Mouse (Mus musculus): ENCODE data around the gene Gm28305. TPM values are rescaled to one million over a fixed set of nuclear protein-coding genes. Genes with fewer than 3 reads are reported as not detected.
A peak's percentile ranks its signal among the peaks of the same experiment; 100 is the strongest.

The Gm28305 gene
- polyA plus RNA-seq, 1 experiment, result not detected

DNA sequence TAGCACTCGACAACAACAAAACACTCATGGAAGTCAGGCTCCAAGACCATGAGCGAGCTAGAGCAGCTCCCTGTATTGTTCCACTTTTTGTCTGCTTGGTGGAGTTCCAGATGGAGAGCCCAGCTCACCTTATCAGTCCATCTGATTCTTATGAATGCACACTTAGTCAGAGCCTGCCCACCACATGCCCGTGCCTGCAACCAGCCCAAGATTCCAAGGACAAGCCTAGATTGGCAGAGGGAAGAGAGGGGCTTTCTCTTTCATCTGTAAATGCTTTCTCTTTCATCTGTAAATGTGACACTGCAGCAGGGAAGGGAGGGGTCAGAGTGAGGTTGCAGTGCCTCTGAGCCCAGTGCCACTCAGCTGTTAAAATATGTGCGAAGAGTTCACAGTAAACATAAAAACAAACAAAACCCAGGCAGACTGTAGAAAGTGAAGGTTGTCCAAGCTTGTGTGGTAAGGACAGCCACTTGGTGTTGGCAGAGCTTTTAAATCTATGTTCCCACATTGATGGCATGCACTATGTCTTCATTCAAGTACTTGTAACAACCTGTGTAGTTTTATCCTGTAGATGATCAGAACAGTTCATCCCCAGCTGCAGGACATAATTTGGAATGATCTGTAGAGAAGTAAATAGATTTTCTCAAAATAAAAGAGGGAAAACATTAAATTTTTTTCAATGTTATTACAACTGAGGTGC is 45.4 kb downstream of the Gm28305 start:
- Histone ChIP-seq H3K27me3 (ENCODE audit: control insufficient read depth, insufficient read depth, insufficient read length) (no peaks in the 10 kb centered on the region), H3K79me2 (ENCODE audit: control insufficient read depth, insufficient read depth) (no peaks in the 10 kb centered on the region), H3K4me3 (no peak overlapping the region), H3K4me2 (ENCODE audit: low read depth) (no peak overlapping the region), H3K36me3 (ENCODE audit: control insufficient read depth, insufficient read depth) (no peaks in the 10 kb centered on the region), H3ac (ENCODE audit: control insufficient read depth, insufficient read length) (no peak overlapping the region)
- no peak for TF ChIP-seq MAX (IDR thresholded peaks at IDR 0.05; ENCODE audit: low read depth)
- TF ChIP-seq TCF3 (IDR thresholded peaks at IDR 0.05; ENCODE audit: insufficient read length, low read depth), result no peak

DNA sequence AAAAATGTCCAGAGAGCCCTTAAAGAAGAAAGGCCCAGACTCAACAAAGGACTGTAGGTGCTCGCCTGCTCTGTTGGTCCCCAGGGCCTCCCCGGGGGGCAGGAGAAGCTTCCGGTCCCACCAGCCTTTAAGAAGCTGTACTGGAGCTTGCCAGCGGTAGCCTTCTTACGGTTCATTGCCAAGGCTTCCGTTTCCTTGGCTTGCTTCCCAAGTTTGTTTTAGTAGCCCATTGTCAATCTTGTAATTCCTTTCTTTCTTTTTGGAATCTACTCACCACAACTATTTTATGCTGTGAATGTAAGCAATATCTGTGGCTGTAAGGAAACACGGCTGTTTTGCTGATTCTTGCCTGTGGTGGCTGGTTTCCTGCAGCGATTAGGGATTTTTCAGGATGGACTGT is 48.1 kb downstream of the Gm28305 start:
- H3ac ChIP-seq (ENCODE audit: control insufficient read depth, insufficient read length), result no peak overlapping the region
- no peak overlapping the region for H3K4me3 ChIP-seq
- no peaks in the 10 kb centered on the region for H3K79me2 ChIP-seq (ENCODE audit: control insufficient read depth, insufficient read depth)
- no peaks in the 10 kb centered on the region for H3K36me3 ChIP-seq (ENCODE audit: control insufficient read depth, insufficient read depth)
- H3K4me2 ChIP-seq (ENCODE audit: low read depth), result peak overlapping the region; percentile 65
- H3K27me3 ChIP-seq (ENCODE audit: control insufficient read depth, insufficient read depth, insufficient read length), result no peaks in the 10 kb centered on the region
- TF ChIP-seq TCF12 (IDR thresholded peaks at IDR 0.05; ENCODE audit: insufficient read depth, poor library complexity, severe bottlenecking) (no peak), MYOG (IDR thresholded peaks at IDR 0.05; ENCODE audit: control insufficient read depth in 1 of 3, insufficient read depth in 1 of 3, insufficient read length in 2 of 3, low read depth in 2 of 3) (no peak), CEBPB (IDR thresholded peaks at IDR 0.05; ENCODE audit: insufficient read depth, poor library complexity, severe bottlenecking) (no peak), MAX (IDR thresholded peaks at IDR 0.05; ENCODE audit: low read depth) (no peak), SRF (IDR thresholded peaks at IDR 0.05; ENCODE audit: control insufficient read depth, insufficient read length, low read depth) (no peak), MYOD1 (IDR thresholded peaks at IDR 0.05; ENCODE audit: control insufficient read depth in 1 of 3, insufficient read length in 2 of 3, low read depth in 2 of 3) (no peak), E2F4 (IDR thresholded peaks at IDR 0.05; ENCODE audit: insufficient read depth) (no peak), POLR2A (IDR thresholded peaks at IDR 0.05; ENCODE audit: insufficient read length, low read depth) (no peak), POLR2AphosphoS2 (IDR thresholded peaks at IDR 0.05; ENCODE audit: insufficient read length, low read depth) (no peak), REST (IDR thresholded peaks at IDR 0.05; ENCODE audit: insufficient read depth, insufficient read length) (no peak), TCF3 (IDR thresholded peaks at IDR 0.05; ENCODE audit: insufficient read length, low read depth) (no peak), USF1 (IDR thresholded peaks at IDR 0.05; ENCODE audit: low read depth) (no peak)

DNA sequence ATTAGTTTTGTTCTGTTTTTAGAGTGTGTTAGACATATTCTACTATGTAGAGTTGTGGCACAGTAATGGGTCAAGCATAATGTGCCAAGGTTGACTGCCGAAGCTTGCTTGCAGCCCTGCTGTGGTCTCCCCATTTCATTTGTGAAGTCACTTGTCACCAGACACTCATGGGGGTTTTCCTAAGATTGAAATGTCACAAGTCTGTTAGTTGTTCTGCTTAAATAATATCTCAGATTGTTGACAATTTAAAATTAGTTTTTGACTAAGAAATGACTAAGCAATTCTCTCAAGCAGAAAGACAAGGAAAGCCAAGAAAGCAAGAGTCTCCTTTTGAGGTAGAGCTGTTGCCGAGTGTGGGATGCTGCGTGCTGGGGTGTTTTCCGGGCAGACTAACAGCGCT is 52.5 kb downstream of the Gm28305 start:
- H3K79me2 ChIP-seq (ENCODE audit: control insufficient read depth, insufficient read depth), result no peaks in the 10 kb centered on the region

DNA sequence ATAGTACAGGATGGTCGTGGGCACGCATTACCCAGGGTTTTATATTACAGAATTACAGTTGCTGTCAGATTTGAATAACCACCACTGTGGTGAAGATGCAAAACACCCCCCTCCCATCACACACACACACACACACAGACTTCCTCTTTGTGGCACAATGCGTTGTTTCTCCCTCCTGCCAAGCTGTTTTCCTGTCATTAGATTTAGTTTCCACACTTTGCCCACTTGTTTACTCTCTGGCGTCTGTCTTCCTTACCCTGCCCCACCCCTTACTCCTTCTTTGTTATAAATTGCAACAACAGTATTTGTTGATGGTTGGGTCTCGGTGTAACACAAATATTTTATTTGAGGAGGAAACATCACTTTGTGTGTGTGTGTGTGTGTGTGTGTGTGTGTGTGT is 57.8 kb downstream of the Gm28305 start:
- TF ChIP-seq CEBPB (IDR thresholded peaks at IDR 0.05; ENCODE audit: insufficient read depth, poor library complexity, severe bottlenecking), result no peak
- no peak for TF ChIP-seq TCF12 (IDR thresholded peaks at IDR 0.05; ENCODE audit: insufficient read depth, poor library complexity, severe bottlenecking)
- Histone ChIP-seq H3K4me3 (no peak overlapping the region), H3K27me3 (ENCODE audit: control insufficient read depth, insufficient read depth, insufficient read length) (no peaks in the 10 kb centered on the region), H3K4me2 (ENCODE audit: low read depth) (no peak overlapping the region), H3K36me3 (ENCODE audit: control insufficient read depth, insufficient read depth) (no peaks in the 10 kb centered on the region), H3ac (ENCODE audit: control insufficient read depth, insufficient read length) (no peak overlapping the region), H3K79me2 (ENCODE audit: control insufficient read depth, insufficient read depth) (no peaks in the 10 kb centered on the region)

More for the DNA sequence above, 52.5 kb downstream of the Gm28305 start:
- TF ChIP-seq TCF12 (IDR thresholded peaks at IDR 0.05; ENCODE audit: insufficient read depth, poor library complexity, severe bottlenecking) (no peak), TCF3 (IDR thresholded peaks at IDR 0.05; ENCODE audit: insufficient read length, low read depth) (no peak), POLR2A (IDR thresholded peaks at IDR 0.05; ENCODE audit: insufficient read length, low read depth) (no peak), MAX (IDR thresholded peaks at IDR 0.05; ENCODE audit: low read depth) (no peak), E2F4 (IDR thresholded peaks at IDR 0.05; ENCODE audit: insufficient read depth) (no peak), POLR2AphosphoS2 (IDR thresholded peaks at IDR 0.05; ENCODE audit: insufficient read length, low read depth) (no peak)
- no peak overlapping the region for H3K4me3 ChIP-seq
- no peak overlapping the region for H3ac ChIP-seq (ENCODE audit: control insufficient read depth, insufficient read length)
- H3K27me3 ChIP-seq (ENCODE audit: control insufficient read depth, insufficient read depth, insufficient read length), result no peaks in the 10 kb centered on the region
- H3K4me2 ChIP-seq (ENCODE audit: low read depth), result no peak overlapping the region
- H3K36me3 ChIP-seq (ENCODE audit: control insufficient read depth, insufficient read depth), result no peaks in the 10 kb centered on the region

DNA sequence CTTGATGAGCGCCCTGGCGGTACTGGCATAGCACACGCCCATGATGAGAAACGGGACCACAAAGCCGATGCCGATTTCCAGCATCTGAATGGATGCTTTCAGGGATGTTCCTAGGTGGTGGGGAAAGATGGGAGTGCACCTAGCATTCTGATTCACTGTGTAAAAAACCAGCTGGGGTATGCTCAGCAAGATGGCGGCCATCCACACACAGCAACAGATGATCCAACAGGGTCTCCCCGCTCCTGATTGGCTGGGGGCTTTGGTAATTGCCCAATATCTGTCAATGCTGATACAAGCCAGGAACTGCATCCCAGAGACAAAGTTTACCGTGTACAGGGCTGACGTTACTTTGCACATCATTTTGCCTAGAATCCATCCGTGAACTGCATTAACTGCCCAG is 58.6 kb downstream of the Gm28305 start:
- Histone ChIP-seq H3K79me2 (ENCODE audit: control insufficient read depth, insufficient read depth) (no peaks in the 10 kb centered on the region), H3K4me2 (ENCODE audit: low read depth) (no peak overlapping the region), H3ac (ENCODE audit: control insufficient read depth, insufficient read length) (no peak overlapping the region), H3K27me3 (ENCODE audit: control insufficient read depth, insufficient read depth, insufficient read length) (no peaks in the 10 kb centered on the region), H3K4me3 (no peak overlapping the region), H3K36me3 (ENCODE audit: control insufficient read depth, insufficient read depth) (no peaks in the 10 kb centered on the region)
- TF ChIP-seq MYOG (IDR thresholded peaks at IDR 0.05; ENCODE audit: control insufficient read depth in 1 of 3, insufficient read depth in 1 of 3, insufficient read length in 2 of 3, low read depth in 2 of 3) (no peak), SRF (IDR thresholded peaks at IDR 0.05; ENCODE audit: control insufficient read depth, insufficient read length, low read depth) (no peak), POLR2A (IDR thresholded peaks at IDR 0.05; ENCODE audit: insufficient read length, low read depth) (no peak), TCF12 (IDR thresholded peaks at IDR 0.05; ENCODE audit: insufficient read depth, poor library complexity, severe bottlenecking) (no peak), MAX (IDR thresholded peaks at IDR 0.05; ENCODE audit: low read depth) (no peak), E2F4 (IDR thresholded peaks at IDR 0.05; ENCODE audit: insufficient read depth) (no peak), TCF3 (IDR thresholded peaks at IDR 0.05; ENCODE audit: insufficient read length, low read depth) (no peak), CEBPB (IDR thresholded peaks at IDR 0.05; ENCODE audit: insufficient read depth, poor library complexity, severe bottlenecking) (no peak), USF1 (IDR thresholded peaks at IDR 0.05; ENCODE audit: low read depth) (no peak), MYOD1 (IDR thresholded peaks at IDR 0.05; ENCODE audit: control insufficient read depth in 1 of 3, insufficient read length in 2 of 3, low read depth in 2 of 3) (no peak), REST (IDR thresholded peaks at IDR 0.05; ENCODE audit: insufficient read depth, insufficient read length) (no peak), POLR2AphosphoS2 (IDR thresholded peaks at IDR 0.05; ENCODE audit: insufficient read length, low read depth) (no peak)

Measured in myocyte (in vitro differentiated cells).